Mouse (Mus musculus) erythroblast, adult 5-6 weeks (primary cell): ENCODE measurements around the gene Macrod1. TPM values are rescaled to one million over a fixed set of nuclear protein-coding genes. Genes with fewer than 3 reads are reported as not detected.
"Not testable (repeated sequence)": the region's sequence is repeated elsewhere in the genome, so short reads cannot be mapped to it uniquely, and the experiment has no call there.

ENCODE experiments used
- ATAC-seq: replicated peaks from 2 replicates; pipeline ENCODE4 v1.8.0; 2016; ENCODE audit warnings: moderate number of reproducible peaks, mild to moderate bottlenecking, moderate TSS enrichment, inconsistent platforms; ENCODE audit not compliant: poor library complexity, low FRiP score, severe bottlenecking
- total RNA-seq, 2 experiments: library from RNA; stranded (forward) in 1 of 2; stranded (reverse) in 1 of 2; fragments of 150-400 nt in 1 of 2; fragments of 200-764, 138-1000 nt in 1 of 2; gene quantifications; 2 replicates each; pipeline versions ENCODE4 v1.2.3 to v1.2.4; 2015 to 2017; ENCODE audit warnings: low replicate concordance in 2 of 2

Gene Macrod1
- total RNA-seq, 2 experiments from 2014 or later: 0.77 to 0.94 TPM

DNA sequence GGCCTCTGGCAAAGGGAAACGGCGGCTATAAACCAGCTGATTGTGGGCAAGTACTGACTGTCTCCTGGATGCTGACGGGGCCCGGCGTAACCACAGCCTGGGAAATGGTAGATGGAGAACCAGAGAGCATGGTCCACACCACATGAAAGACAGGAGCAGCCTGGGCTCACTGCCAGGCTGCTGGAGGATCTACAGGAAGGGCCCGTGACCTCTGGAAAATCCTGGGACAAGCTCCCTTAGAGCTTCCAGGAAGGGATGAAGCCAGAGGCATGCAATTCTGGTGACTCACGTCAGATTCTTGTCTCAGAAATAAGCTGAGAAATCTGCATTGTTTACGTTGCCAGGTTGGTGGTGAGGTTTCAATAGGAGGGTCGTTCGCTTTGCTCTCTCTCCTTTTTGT, 1.8 kb upstream of the Macrod1 start:
- no peak for ATAC-seq

GRCm38 (mm10) chr19:7055173-7055572, 1.4 kb upstream of the Macrod1 start:
- no peak for ATAC-seq

GRCm38 (mm10) chr19:7057126-7057721, 614 bp downstream of the Macrod1 start:
- ATAC-seq: no peak

GRCm38 (mm10) chr19:7057722-7058207, 1.2 kb downstream of the Macrod1 start:
- ATAC-seq: peak; percentile 83

DNA sequence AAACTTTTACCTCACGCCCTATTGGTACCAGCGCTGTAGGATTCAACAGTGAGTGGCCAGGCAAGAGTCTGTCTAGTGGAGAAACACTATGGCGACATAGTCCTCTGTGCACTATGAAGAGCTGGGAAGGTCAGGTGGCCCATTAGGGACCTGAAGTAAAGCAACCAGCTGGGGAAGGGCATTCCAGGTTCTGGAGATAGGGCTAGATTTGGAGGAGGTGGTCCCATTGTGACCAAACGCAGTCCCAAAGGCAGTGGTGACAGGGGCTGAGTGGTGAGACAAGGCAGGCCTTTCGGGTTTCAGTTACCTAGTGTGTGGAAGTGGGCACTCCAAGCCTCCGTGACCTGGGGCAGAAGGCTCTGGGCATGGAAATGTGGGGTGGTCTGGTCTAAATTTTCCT, 1.9 kb downstream of the Macrod1 start:
- no peak for ATAC-seq

DNA sequence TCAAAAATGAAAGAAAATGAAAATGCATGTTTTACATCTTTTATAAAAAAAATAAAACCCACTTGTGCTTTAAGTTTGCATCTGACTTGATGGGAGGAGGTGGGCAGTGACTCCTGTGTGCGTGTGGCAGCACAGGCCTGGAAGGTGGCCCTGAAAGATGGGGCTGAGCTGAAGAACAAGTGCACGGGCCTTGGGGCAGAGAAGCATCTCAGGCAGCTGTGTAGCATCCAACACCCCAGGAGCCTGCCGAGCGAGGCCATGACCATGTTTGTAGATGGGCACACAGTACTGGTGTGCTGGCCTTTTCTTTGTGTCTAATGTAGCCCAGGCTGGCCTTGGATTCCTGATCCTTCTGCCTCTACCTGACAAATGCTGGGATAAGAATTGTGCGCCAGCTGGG, 5.5 kb downstream of the Macrod1 start:
- no peak for ATAC-seq

DNA sequence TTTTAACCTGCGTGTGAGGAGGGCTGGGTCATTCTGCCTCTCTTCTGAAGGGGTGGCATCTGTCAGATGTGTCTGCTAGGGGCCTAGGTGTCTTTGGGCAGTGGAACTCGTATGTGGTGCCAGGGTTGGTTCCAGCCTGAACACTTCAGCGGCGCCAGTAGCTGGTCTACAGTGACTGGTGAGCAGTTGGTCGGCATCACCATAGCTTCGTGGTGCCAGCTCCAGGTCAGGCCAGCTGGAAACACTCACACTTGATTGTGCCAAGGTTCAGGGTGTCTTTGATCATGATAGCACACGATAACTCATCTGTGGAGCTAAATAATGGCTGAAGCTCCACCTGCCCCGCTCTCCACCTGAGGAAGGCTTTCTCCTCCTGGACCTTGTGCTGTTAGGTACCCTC, 6.3 kb downstream of the Macrod1 start:
- no peak for ATAC-seq

- peak; percentile 81 for ATAC-seq
Observed at GRCm38 (mm10) chr19:7064571-7064970, 8.0 kb downstream of the Macrod1 start.

GRCm38 (mm10) chr19:7066034-7066827, 9.6 kb downstream of the Macrod1 start:
- ATAC-seq: no peak

DNA sequence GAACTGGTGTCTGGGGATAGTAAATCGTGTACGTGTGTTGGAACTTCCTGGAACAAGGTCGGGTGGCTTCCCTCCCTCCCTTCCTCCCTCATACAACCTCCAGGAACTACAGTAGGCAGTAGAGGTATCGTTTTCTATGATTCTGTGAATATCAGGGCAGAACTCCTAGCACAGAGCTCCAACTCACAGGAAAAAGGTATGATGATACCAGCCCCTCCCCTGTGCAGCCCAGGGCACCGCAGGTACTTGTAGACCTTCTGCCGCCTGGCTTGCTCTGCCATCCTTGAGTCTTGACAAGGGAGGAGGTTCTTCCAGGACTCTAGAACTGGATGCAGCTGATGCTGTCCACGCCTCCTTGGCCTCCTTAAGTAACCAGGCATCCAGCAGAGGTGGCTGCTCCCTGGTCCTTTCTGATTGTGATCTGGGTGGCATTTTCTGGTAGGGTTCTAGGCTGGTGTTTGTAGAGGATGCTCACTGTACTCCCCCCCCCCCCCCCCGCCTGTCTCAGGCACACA, 10.3 kb downstream of the Macrod1 start:
- no peak for ATAC-seq

- peak; percentile 28; the same call in 1 of the 2 replicates for ATAC-seq
Observed at GRCm38 (mm10) chr19:7067344-7068050, 10.9 kb downstream of the Macrod1 start.

DNA sequence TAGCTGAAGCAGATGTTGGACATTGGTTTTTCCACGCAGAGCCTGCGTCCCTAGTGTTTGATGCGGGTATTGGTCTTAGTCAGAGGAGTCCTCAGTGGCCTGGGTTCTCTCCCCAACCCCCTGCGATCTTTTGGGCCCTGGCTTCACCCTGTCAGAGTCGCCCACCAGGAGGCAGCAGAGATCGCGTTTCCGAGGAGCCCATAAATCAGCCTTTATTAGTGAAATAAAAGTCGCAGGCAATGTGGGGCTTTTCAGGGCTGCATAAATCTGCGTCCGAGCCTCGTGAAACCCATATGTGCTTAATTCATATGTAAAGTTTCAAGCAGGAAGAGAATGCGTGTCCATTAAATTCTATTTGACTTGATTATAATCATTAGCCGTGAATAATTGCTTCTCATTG, 11.5 kb downstream of the Macrod1 start:
- 0 out of 2 replicates have a peak, but pooled peaks have one; percentile 31 for ATAC-seq

- ATAC-seq: no peak
Observed at GRCm38 (mm10) chr19:7068661-7069531, 12.3 kb downstream of the Macrod1 start.

GRCm38 (mm10) chr19:7069781-7070763, 13.5 kb downstream of the Macrod1 start:
- no peak for ATAC-seq

GRCm38 (mm10) chr19:7070775-7071174, 14.2 kb downstream of the Macrod1 start:
- no peak for ATAC-seq

GRCm38 (mm10) chr19:7072221-7072620, 15.6 kb downstream of the Macrod1 start:
- ATAC-seq: no peak

- no peak for ATAC-seq
Observed at GRCm38 (mm10) chr19:7073997-7074781, 17.6 kb downstream of the Macrod1 start.

DNA sequence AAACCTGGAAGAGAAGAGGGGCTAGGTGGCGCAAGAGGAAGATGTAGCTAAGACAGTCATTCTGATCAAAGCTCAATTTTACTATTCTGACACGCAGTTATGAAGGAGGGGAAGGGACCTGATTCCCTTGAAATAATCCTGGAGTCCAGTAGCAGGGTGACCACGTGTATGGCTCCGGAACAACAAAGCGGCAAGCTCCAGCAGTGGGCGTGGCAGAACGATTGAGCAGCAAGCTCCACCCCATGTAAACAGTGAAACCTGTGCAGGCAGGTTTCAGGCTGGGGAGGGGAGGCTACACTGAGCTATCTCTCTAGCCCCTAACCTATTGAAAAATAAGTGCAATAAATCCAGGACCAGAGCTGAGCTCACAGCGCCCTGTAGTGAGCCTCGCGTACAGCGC, 18.7 kb downstream of the Macrod1 start:
- not testable (repeated sequence) for ATAC-seq
